Mouse (Mus musculus) liver, embryonic 18 days (tissue): ENCODE measurements around the gene Zmym2. TPM values are rescaled to one million over a fixed set of nuclear protein-coding genes. Genes with fewer than 3 reads are reported as not detected.

ENCODE experiments used
- polyA plus RNA-seq: library from polyadenylated mRNA; depleted of rRNA; stranded (reverse); fragments of >200 nt; gene quantifications from 2 replicates; pipeline ENCODE4 v1.2.3, GENCODE M21; 2012; rRNA removed

Gene Zmym2
- 7.2 TPM in 2 replicates for polyA plus RNA-seq

GRCm38 (mm10) chr14:56886594-56887513 lies at the start of gene Zmym2:
Gene Zmym2, plus strand, starts transcription at chr14:56886653.

Other genes with a start within 250 kb of the Zmym2 start
- gene Mphosph8, start 218.4 kb upstream of the Zmym2 start, polyA plus RNA-seq, result 8.5 and 9.3 TPM in 2 replicates
- 8.9 and 9.6 TPM in 2 replicates for gene Pspc1, start 108.3 kb upstream of the Zmym2 start, polyA plus RNA-seq
- 7.4 and 8.0 TPM in 2 replicates for gene Zmym5, start 74.9 kb upstream of the Zmym2 start, polyA plus RNA-seq
- gene Gja3, start 171.4 kb downstream of the Zmym2 start, polyA plus RNA-seq, result not detected in 2 replicates
- 21.8 and 23.6 TPM in 2 replicates for gene Gjb2, start 218.0 kb downstream of the Zmym2 start, polyA plus RNA-seq
- not detected in 2 replicates for gene Gm4491, start 229.2 kb downstream of the Zmym2 start, polyA plus RNA-seq
- not detected in 2 replicates for gene Gjb6, start 247.0 kb downstream of the Zmym2 start, polyA plus RNA-seq